Mouse (Mus musculus): ENCODE measurements around the gene Gsg1. TPM values are rescaled to one million over a fixed set of nuclear protein-coding genes. Genes with fewer than 3 reads are reported as not detected.

Gsg1 gene
- total and polyA plus RNA-seq, 3 experiments = not detected

GRCm38 (mm10) chr6:135276474-135277295 lies 22.5 kb upstream of the Gsg1 start:
- no peak overlapping the region for H3K9ac ChIP-seq (ENCODE audit: control insufficient read depth, low read depth, low read length, poor library complexity, severe bottlenecking)
- H3K36me3 ChIP-seq (ENCODE audit: control insufficient read depth in 1 of 2, insufficient read depth in 2 of 2, low read length in 2 of 2) = no peaks in the 10 kb centered on the region
- no peaks in the 10 kb centered on the region for H3K9me3 ChIP-seq (replicated peaks; ENCODE audit: insufficient read depth, low read length)
- H3K27me3 ChIP-seq (ENCODE audit: control insufficient read depth in 1 of 2, insufficient read depth in 2 of 2, low read length in 2 of 2) = no peaks in the 10 kb centered on the region; a peak in 1 of 4 replicates
- no peaks in the 10 kb centered on the region for H3K79me2 ChIP-seq (ENCODE audit: control insufficient read depth, insufficient read depth, low read length, poor library complexity)
- no peaks in the 10 kb centered on the region for H3K4me1 ChIP-seq (ENCODE audit: control insufficient read depth in 1 of 2, insufficient read depth in 2 of 2, low read length in 2 of 2)
- H3K4me3 ChIP-seq (ENCODE audit: control insufficient read depth in 1 of 2, insufficient read depth in 1 of 2, low read depth in 2 of 2, low read length in 2 of 2) = no peak overlapping the region
- DNase-seq (ENCODE audit: low read depth, low spot score) = no peak
- H3K27ac ChIP-seq (ENCODE audit: control insufficient read depth, low read depth, low read length) = no peak overlapping the region
- TF ChIP-seq RAD21 (IDR thresholded peaks at IDR 0.05; ENCODE audit: low read depth, low read length) (no peak), UBTF (IDR thresholded peaks at IDR 0.05; ENCODE audit: borderline replicate concordance, insufficient read depth, low read depth, low read length) (no peak), ETS1 (IDR thresholded peaks at IDR 0.05; ENCODE audit: low read depth, low read length) (no peak), MAZ (IDR thresholded peaks at IDR 0.05; ENCODE audit: low read depth, low read length) (no peak), CHD2 (IDR thresholded peaks at IDR 0.05; ENCODE audit: low read length) (no peak), NRF1 (IDR thresholded peaks at IDR 0.05; ENCODE audit: insufficient read depth, low read depth, low read length, poor library complexity, severe bottlenecking) (no peak), TCF12 (IDR thresholded peaks at IDR 0.05; ENCODE audit: low read depth, low read length) (no peak), ELF1 (IDR thresholded peaks at IDR 0.05; ENCODE audit: low read depth, low read length) (no peak), E2F4 (IDR thresholded peaks at IDR 0.05; ENCODE audit: borderline replicate concordance, low read depth, low read length) (no peak), MAFK (IDR thresholded peaks at IDR 0.05; ENCODE audit: borderline replicate concordance, low read depth, low read length) (no peak)

DNA sequence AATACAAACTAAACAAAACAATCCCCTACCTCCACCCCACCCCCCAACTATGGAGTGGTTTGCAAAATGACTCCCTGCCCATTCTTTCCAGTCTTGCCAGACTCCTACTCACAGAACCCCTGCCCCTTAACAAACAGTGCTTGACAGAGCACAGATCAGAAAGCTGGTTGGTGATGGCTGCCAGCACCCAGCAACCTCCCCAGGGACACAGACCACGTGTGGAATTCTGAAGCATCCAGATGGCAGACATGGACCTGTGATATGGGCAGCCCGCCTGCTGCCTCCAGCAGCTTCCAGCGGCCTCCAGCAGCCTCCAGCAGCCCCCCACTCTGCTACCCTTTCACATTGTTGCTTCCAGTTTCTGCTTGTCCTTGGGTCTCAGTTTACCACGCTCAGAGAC lies 21.1 kb upstream of the Gsg1 start:
- no peak for TF ChIP-seq ZNF384 (IDR thresholded peaks at IDR 0.05; ENCODE audit: low read depth, low read length)
- TF ChIP-seq TCF12 (IDR thresholded peaks at IDR 0.05; ENCODE audit: low read depth, low read length) = no peak
- TF ChIP-seq USF2 (IDR thresholded peaks at IDR 0.05; ENCODE audit: borderline replicate concordance in 1 of 2, insufficient read depth in 1 of 2, low read depth in 1 of 2, low read length in 2 of 2) = no peak
- no peak for TF ChIP-seq ZMIZ1 (IDR thresholded peaks at IDR 0.05; ENCODE audit: low read depth, low read length)
- no peak for TF ChIP-seq GABPA (IDR thresholded peaks at IDR 0.05; ENCODE audit: low read depth, low read length)
- TF ChIP-seq MAFK (IDR thresholded peaks at IDR 0.05; ENCODE audit: borderline replicate concordance, low read depth, low read length) = no peak
- TF ChIP-seq E2F4 (IDR thresholded peaks at IDR 0.05; ENCODE audit: borderline replicate concordance, low read depth, low read length) = no peak
- no peak for TF ChIP-seq RCOR1 (IDR thresholded peaks at IDR 0.05; ENCODE audit: low read depth, low read length)
- TF ChIP-seq MYC (IDR thresholded peaks at IDR 0.05; ENCODE audit: low read depth, low read length) = no peak
- TF ChIP-seq ELF1 (IDR thresholded peaks at IDR 0.05; ENCODE audit: low read depth, low read length) = no peak
- no peak for TF ChIP-seq MYB (IDR thresholded peaks at IDR 0.05; ENCODE audit: low read depth, low read length)
- TF ChIP-seq ZKSCAN1 (IDR thresholded peaks at IDR 0.05; ENCODE audit: low read depth, low read length) = no peak
- no peak for TF ChIP-seq SIN3A (IDR thresholded peaks at IDR 0.05; ENCODE audit: low read length)
- no peak for TF ChIP-seq POLR2AphosphoS5 (IDR thresholded peaks at IDR 0.05; ENCODE audit: borderline replicate concordance, low read depth, low read length)
- no peak for TF ChIP-seq BHLHE40 (IDR thresholded peaks at IDR 0.05; ENCODE audit: borderline replicate concordance, low read depth, low read length)
- no peak for TF ChIP-seq CTCF (IDR thresholded peaks at IDR 0.05 in 2 of 3, conservative IDR thresholded peaks at IDR 0.05 in 1 of 3; ENCODE audit: control insufficient read depth in 1 of 3, insufficient read depth in 1 of 3, low read depth in 2 of 3, low read length in 3 of 3, poor library complexity in 1 of 3, severe bottlenecking in 1 of 3)
- no peaks in the 10 kb centered on the region for H3K36me3 ChIP-seq (ENCODE audit: control insufficient read depth in 1 of 2, insufficient read depth in 2 of 2, low read length in 2 of 2)
- no peak overlapping the region for H3K9ac ChIP-seq (ENCODE audit: control insufficient read depth, low read depth, low read length, poor library complexity, severe bottlenecking)
- no peaks in the 10 kb centered on the region for H3K4me1 ChIP-seq (ENCODE audit: control insufficient read depth in 1 of 2, insufficient read depth in 2 of 2, low read length in 2 of 2)
- H3K79me2 ChIP-seq (ENCODE audit: control insufficient read depth, insufficient read depth, low read length, poor library complexity) = no peaks in the 10 kb centered on the region
- no peak for DNase-seq (ENCODE audit: low read depth, low spot score)
- H3K4me3 ChIP-seq (ENCODE audit: control insufficient read depth in 1 of 2, insufficient read depth in 1 of 2, low read depth in 2 of 2, low read length in 2 of 2) = no peak overlapping the region
- H3K9me3 ChIP-seq (replicated peaks; ENCODE audit: insufficient read depth, low read length) = no peaks in the 10 kb centered on the region
- H3K27me3 ChIP-seq (ENCODE audit: control insufficient read depth in 1 of 2, insufficient read depth in 2 of 2, low read length in 2 of 2) = no peaks in the 10 kb centered on the region; a peak in 1 of 4 replicates
- H3K27ac ChIP-seq (ENCODE audit: control insufficient read depth, low read depth, low read length) = no peak overlapping the region

All from MEL (cell line).